Mouse (Mus musculus) urinary bladder, adult 18-20 months (tissue): ENCODE data around the gene Clpb.
"Not testable (repeated sequence)": the region's sequence is repeated elsewhere in the genome, so short reads cannot be mapped to it uniquely, and the experiment has no call there.

Experiments
- DNase-seq, 2 experiments: peaks; one replicate each; pipeline ENCODE4 v3.0.0; 2022; ENCODE audit warnings: low spot score in 2 of 2, mixed read lengths in 2 of 2

Gene Clpb

DNA sequence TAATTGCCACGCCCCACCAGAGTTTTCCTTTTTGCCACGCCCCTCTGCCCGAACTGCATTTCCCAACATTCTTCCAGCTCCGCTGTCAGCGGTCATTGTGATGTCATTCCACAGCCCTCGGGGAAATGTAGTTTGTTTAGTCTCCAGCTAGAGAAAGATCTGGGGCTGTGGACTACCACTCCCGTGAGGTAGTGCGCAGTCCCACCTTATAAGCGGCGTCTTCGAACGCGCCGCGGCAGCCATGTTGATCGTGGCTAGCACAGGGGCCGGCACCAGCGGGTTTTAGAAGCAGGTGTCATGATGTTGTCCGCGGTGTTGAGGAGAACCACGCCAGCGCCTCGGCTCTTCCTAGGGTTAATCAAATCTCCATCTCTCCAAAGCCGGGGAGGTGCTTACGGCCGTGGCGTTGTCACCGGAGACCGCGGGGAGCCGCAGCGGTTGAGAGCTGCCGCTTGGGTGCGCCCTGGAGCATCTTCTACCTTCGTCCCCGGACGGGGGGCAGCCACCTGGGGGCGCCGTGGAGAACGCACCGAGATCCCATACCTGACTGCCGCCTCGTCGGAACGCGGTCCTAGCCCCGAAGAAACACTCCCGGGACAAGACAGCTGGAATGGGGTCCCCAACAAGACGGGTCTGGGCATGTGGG, at the start of gene Clpb:
Gene Clpb (plus strand): TSS at position 120 of the 646 bp plus-strand sequence.
- peak; percentile 80 to 91 for DNase-seq

GRCm38 (mm10) chr7:101615406-101615805, 48.0 kb upstream of the Clpb start:
- DNase-seq: no peak

DNA sequence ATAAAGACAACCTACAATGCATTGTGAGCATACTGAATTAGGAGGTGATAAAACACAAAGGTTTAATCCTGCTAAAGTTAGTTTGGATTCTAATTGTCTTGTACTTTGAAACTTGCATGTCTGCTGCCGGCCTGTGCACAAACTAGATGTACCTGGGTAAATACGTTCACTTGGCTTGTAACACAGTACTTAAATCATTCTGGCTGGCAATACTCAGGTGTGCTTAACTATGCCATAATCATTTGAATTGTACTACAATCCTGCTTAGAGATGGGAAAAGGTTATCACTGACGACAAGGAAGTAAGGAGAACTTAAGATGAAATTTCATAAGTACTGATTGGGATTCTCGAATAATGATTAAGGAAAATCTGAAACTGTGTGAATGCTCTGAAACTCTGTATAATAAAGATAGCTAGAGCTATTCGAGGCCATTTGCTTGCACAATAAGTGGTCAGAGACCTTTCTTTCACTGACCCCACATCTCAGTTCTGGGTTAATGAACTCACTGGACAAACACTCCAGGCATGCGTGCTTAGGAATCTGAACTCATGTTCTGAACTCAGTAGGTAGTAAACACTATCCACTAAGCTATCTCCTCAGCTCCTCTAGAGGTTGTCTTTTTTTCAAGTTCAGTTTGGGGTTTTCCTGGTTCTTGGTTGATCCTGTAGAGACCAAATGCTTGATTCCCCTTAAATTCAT, 47.1 kb upstream of the Clpb start:
- DNase-seq: no peak

GRCm38 (mm10) chr7:101617438-101618165, 45.8 kb upstream of the Clpb start:
- no peak for DNase-seq

- no peak for DNase-seq
These were observed 45.2 kb upstream of the Clpb start for GRCm38 (mm10) chr7:101618273-101618672.

GRCm38 (mm10) chr7:101620373-101620772, 43.1 kb upstream of the Clpb start:
- DNase-seq: peak in 1 of 2 experiments; percentile 37

GRCm38 (mm10) chr7:101621861-101622260, 41.6 kb upstream of the Clpb start:
- not testable (repeated sequence) for DNase-seq

GRCm38 (mm10) chr7:101624283-101624682, 39.1 kb upstream of the Clpb start:
- DNase-seq: no peak

GRCm38 (mm10) chr7:101627166-101627565, 36.3 kb upstream of the Clpb start:
- not testable (repeated sequence) for DNase-seq

- DNase-seq: no peak
These were observed 35.0 kb upstream of the Clpb start for GRCm38 (mm10) chr7:101628481-101628880.

DNA sequence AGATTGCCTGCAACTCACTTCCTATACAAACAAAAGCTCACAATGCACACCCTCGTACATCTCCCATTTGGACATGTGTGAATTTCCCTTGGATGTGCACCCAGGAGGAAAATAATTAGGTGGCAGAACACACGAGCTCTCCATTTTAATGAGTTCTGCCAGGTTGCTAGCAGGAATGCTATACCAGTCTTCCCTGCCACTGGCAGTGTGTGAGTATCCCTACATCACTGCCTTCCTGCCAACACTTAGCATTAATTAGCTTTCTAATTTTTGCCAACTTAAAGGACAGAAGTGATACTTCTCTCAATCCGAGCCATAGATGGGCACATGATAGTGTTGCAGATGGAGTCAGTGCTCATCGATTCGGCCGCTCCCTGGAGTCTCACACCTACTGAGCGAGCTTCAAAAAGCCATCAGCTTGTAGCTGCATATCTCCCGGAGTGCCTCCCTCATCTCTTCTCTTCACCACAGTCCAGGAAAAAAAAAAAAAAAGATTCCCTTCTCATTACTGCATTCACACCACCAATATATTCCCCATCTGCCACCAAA, 29.7 kb upstream of the Clpb start:
- no peak for DNase-seq

DNA sequence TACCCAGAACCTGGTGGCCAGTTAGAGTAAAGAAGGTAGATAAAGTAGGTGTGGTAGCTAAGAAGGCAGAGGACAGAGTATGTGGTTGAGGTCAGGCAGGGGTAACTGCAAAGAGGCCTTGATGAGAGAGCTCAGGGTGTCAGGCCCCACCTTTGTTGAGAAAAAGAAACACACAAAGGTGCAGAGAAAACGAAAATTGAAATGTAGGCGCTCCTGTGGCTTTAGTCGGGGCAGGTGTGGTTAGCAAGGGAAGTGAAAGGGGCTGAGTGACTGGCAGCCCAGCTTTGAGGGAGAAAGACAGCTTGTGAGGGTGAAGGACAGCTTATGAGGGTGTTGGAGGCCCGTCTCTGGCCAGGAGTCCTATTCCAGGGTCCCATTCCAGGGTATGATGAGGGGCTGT, 28.9 kb upstream of the Clpb start:
- no peak for DNase-seq

GRCm38 (mm10) chr7:101636056-101636455, 27.4 kb upstream of the Clpb start:
- no peak for DNase-seq

DNA sequence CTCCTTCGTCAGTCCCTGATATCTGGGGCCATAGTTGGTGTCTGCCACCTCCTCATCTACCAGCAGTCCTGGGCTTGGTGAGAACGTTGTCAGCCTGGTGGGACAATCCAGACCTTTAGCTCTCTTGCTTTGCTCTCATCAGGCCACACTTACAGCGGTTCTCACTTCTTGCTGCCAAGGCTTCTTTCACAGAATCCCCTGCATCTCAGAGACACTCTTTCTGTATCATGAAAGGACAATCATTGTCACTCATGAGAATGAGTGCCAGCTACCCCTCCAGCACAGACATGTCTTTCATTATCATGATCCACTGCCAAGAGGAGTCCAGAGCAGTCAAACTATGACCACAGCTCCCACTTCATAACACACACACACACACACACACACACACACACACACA, 19.6 kb upstream of the Clpb start:
- DNase-seq: no peak

GRCm38 (mm10) chr7:101649729-101650128, 13.7 kb upstream of the Clpb start:
- no peak for DNase-seq

- no peak for DNase-seq
These were observed 12.9 kb upstream of the Clpb start for GRCm38 (mm10) chr7:101650565-101650964.

GRCm38 (mm10) chr7:101653681-101654209, 9.7 kb upstream of the Clpb start:
- DNase-seq: no peak

- DNase-seq: no peak
These were observed 8.5 kb upstream of the Clpb start for GRCm38 (mm10) chr7:101654936-101655335.

DNA sequence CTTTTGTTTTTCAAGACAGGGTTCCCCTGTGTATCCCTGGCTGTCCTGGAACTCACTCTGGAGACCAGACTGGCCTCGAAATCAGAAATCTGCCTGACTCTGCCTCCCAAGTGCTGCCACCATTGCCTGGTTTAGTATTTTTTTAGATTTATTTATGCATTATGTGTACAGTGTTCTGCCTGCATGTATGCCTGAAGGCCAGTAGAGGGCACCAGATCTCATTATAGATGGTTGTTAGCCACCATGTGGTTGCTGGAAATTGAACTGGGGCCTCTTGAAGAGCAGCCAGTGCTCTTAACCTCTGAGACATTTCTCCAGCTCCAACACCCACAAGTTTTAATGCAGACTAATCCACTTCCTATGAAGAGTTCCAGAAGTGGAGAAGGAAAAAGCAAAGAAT, 1.4 kb upstream of the Clpb start:
- no peak for DNase-seq

DNA sequence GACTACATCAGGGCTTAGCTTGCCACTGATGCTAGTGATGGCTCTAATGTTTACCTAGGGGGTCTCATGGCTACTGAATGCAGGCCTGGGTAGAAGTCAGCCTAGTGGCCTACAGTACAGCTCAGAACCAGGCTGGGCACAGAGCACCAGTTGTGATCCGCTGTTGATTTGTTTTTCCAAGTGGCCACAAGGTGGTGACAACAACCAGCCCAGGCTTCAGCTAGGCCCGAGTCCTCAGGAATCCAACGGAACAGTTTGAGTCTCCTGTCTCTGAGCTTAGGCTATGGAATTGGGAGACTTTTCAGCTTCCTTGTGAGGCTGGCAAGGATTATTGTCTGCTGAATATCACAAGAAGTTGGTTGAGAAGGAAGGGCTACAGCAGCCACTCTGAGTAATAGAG, 3.1 kb downstream of the Clpb start:
- DNase-seq: no peak

GRCm38 (mm10) chr7:101671601-101672280, 8.3 kb downstream of the Clpb start:
- no peak for DNase-seq

GRCm38 (mm10) chr7:101673497-101673896, 10.1 kb downstream of the Clpb start:
- no peak for DNase-seq
